Mouse (Mus musculus) natural killer cell, adult 2 months (primary cell): ENCODE results near the gene Nrxn3.

ENCODE experiments used
- DNase-seq, 2 experiments: peaks; one replicate each; pipeline ENCODE4 v3.0.0; 2022; ENCODE audit warnings: low spot score in 2 of 2

Nrxn3 gene

GRCm38 (mm10) chr12:90095754-90096153 lies 1373.1 kb downstream of the Nrxn3 start:
- DNase-seq = no peak

DNA sequence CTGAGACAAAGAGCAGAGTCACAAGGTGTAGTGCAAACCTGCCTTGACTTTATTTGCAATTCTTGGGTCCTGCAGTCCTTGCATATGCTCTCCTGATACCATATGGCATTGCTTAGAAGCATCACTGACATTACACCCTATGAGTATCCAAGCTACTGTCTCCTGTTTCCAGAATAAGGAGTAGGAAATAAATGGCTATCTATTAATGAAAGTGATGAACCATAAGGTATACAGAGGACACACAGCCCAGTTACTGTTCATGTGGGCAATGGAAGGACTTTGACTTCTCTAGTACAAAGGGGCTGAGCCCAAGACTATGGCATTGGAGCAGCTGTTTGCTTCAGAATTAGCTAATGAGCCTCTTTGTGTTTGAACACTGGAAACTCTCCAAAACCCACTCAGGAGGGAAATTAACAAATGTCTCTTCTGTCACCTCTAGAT lies 1390.7 kb downstream of the Nrxn3 start:
- DNase-seq = no peak

GRCm38 (mm10) chr12:90131927-90132869 lies 1409.5 kb downstream of the Nrxn3 start:
- no peak for DNase-seq

- no peak for DNase-seq
These were observed 1419.3 kb downstream of the Nrxn3 start for GRCm38 (mm10) chr12:90142011-90142410.

GRCm38 (mm10) chr12:90144247-90144646 lies 1421.6 kb downstream of the Nrxn3 start:
- DNase-seq = no peak

DNA sequence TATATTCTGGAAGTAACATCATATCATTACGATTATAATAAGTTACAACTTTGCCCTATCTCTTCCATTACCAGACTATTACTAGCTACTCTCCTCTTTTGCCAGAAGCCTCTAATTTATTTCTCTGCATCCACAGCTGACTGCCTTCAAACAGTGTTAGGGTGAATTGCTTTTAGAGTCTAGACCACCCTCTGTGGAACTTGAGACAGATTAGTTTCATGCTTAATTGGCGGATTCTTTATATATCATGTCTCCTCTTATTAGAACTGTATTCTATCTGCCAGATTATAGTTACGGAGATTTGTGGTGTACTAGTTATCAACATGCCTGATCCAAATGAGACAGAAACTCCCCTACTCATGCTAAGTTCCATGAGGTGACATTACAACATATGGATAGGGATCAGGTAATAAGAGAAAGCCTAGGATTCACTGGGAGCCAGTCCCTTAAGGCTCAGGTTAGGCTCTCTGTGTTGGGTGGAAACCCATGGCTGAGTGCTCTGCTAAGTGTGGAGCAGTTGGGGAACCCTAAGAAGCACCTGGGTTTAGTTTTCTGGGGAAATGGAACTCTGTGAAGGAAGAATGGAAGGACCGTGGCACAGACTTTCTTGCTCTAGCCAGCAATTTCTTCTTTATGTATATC lies 1435.6 kb downstream of the Nrxn3 start:
- DNase-seq = no peak

DNA sequence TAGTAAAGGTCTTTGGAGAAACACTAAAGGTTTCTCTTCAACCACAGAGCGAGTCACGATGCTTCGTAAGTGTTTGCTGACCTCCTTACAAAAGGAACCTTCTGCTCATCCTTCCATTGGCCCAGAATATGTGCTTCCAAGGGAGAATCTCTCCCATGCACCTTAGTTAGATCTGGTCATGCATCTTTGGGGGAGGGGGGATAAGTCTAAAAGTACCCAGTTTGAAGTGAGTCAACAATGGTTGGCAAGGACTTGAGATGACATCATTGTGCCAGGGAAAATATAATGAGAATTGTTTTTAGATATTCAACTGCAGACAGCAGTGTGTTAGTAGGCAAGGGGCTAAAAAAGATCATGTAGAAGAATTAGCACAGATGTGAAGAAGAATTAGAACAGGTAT lies 1437.2 kb downstream of the Nrxn3 start:
- DNase-seq = no peak

- DNase-seq = no peak
These were observed 1443.4 kb downstream of the Nrxn3 start for GRCm38 (mm10) chr12:90166118-90166517.

DNA sequence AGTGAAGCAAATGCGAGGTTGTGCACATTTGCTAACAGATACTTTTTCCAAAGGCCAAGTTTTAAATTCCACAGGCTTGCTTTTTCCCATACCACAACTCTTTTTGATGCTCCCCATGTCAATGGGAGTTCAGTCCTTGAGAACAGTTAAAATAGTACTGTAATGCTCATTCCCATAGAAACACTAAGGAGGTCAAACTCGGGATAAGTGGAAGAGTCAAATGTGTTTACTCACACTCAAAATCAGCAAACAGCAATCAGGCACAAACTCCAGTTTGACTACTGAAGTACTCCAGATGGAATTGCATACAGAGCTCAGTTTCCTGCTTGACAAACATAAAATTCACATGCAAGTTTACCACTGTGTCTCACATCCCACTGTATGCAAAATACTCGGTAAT lies 1458.9 kb downstream of the Nrxn3 start:
- no peak for DNase-seq

GRCm38 (mm10) chr12:90183021-90183420 lies 1460.3 kb downstream of the Nrxn3 start:
- no peak for DNase-seq

GRCm38 (mm10) chr12:90196161-90196560 lies 1473.5 kb downstream of the Nrxn3 start:
- no peak for DNase-seq

- no peak for DNase-seq
These were observed 1475.3 kb downstream of the Nrxn3 start for GRCm38 (mm10) chr12:90197994-90198393.

- no peak for DNase-seq
These were observed 1479.8 kb downstream of the Nrxn3 start for GRCm38 (mm10) chr12:90202501-90202900.

DNA sequence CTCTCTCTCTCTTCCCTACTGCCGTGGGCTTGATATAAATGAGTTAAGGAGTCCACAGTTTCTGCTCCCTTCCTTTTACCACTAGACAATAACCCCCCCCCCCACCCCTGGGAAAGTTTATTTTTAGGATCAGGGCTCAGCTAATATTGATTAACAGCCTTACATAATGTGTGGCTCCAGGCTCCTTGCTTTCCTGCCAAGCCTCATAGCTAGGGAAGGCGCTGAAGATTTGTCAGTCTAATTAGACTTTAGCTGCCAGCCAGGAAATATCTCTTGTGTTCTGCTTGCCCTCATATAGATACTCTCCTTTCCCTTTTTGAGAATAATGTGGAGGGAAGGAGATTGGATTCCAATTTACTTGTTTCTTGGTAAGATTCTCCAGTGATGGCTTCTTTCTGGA lies 1488.7 kb downstream of the Nrxn3 start:
- DNase-seq = no peak

- DNase-seq = no peak
These were observed 1494.4 kb downstream of the Nrxn3 start for GRCm38 (mm10) chr12:90217060-90217459.

DNA sequence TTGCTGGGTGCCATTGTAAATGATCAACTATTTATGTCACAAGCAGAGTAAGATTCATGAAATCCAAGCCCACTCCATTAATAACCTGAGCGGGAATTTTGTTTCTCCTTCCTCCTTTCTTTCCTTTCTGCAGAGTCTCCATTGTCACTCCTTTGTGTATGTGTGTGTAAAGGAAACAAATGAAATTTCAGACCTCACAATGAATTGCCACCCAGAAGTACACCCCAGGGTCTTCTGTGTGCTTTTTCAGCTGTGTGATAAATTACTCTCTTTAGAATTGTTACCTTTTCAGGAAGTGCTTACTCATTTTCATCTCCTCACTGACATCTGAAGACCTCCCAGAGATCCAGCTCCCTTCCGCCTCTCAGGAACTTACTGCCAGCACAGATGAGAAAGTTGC lies 1506.4 kb downstream of the Nrxn3 start:
- no peak for DNase-seq

DNA sequence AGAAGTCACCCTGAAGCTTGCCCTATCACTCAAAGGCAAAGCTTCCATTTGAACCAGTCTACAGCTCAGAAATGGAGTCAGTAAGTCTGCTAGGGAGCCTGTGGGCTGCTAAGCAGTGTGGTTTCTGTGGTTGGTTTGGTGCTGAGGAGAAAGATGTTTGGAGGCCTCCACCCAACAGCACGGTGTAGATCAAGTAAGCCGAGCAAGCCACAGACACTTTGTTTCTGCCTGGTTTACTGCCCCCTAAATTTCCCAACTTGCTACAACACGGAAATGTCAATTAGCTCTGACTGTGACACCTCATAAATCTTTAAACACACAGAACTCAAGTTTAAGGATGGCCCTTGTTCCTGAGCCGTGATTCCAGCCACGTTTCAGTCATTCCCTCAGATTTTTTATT lies 1513.4 kb downstream of the Nrxn3 start:
- DNase-seq = no peak

- DNase-seq = no peak
These were observed 1537.6 kb downstream of the Nrxn3 start for GRCm38 (mm10) chr12:90260301-90260700.

GRCm38 (mm10) chr12:90268111-90268510 lies 1545.4 kb downstream of the Nrxn3 start:
- no peak for DNase-seq

DNA sequence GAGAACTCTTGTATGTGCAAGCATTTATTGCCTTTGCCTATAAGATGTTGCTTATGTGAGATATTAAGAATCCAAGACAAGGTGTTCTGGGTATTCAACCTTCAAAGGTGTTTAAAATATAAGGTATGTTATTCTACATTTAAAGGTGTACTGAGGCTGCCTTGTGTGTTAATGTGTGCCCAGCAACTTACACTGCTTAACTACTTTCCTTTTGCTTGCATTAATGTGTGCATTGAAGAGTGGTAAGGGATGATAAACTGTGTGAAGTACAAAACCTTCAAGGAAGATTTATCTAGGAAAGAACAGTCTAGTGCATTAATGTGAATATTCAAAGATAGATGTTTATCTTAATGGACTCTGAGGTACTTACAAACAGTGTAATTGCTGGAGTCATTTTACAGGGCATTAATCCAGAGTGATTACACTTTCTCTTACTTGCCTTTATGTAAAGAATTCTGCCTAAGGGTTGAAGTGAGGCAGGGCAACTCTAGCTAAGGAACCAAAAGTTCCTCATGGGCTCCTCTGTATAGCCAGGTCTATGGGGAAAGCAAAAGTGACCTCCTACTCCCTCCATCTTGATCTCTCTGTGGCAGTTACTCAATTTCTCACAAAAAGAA lies 1548.2 kb downstream of the Nrxn3 start:
- DNase-seq = no peak

GRCm38 (mm10) chr12:90274621-90275236 lies 1552.1 kb downstream of the Nrxn3 start:
- DNase-seq = no peak

DNA sequence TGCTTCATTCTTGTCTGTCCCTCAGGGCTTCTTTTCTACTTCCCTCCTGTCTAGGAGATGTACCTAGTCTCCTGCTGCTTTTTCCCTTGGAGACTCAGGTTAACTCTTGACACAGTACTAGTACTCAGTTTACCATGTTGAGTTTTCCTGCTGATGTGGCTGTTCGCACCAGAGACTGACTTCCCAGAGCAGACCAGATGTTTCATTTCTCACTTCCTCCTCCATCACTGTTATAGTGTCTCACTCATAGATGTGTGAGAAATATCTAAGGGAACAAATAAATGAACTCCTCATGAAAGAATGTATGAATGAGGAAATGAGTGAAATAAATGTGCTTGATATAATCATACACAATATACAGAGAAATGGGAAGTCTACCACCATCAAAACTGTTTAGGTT lies 1558.6 kb downstream of the Nrxn3 start:
- DNase-seq = no peak
